In genomic region chr3:60504775-60505430, GRCm38 (mm10) we compare ENCODE assay signal across 11 mouse cellular contexts. TPM values are rescaled to one million over a fixed set of nuclear protein-coding genes. Genes with fewer than 3 reads are reported as not detected.
DNase-seq lines count a peak whose midpoint lies in the region; ATAC-seq lines count a peak whose summit lies in the region.
"Had no signal": no experiment of that assay in that cellular context is flagged by ENCODE, and none has a peak within 500 bp of the region (broad histone marks: within the 10 kb centered on the region; RNA-seq: fewer than 3 reads in every experiment).

No protein-coding gene starts in this region.

- no peak overlapping the region for H3K4me3 ChIP-seq in heart, embryonic 11.5 days (ENCODE audit: low read depth, low read length)
- peak overlapping the region; percentile 14 for H3K4me3 ChIP-seq in liver, embryonic 15.5 days (replicated peaks)

- peaks cover 13% of the 10 kb centered on the region for H3K4me1 ChIP-seq in heart, embryonic 11.5 days (ENCODE audit: control insufficient read depth, insufficient read depth, low read length)
- H3K4me1 ChIP-seq in liver, embryonic 15.5 days (replicated peaks) = peaks cover 65% of the 10 kb centered on the region

- no peaks in the 10 kb centered on the region for H3K36me3 ChIP-seq in heart, embryonic 11.5 days (ENCODE audit: control insufficient read depth, insufficient read depth, low read length)
- H3K36me3 ChIP-seq in liver, embryonic 15.5 days (replicated peaks) = 0 out of 2 replicates have a peak, but pooled peaks cover 3% of the 10 kb centered on the region

- 62% methylated on average over 5 of the region's 5 CpGs for WGBS in heart, embryonic 11.5 days (ENCODE audit: insufficient replicate concordance)
- WGBS in liver, embryonic 15.5 days (ENCODE audit: insufficient replicate concordance) = 31% methylated on average over 5 of the region's 5 CpGs

- peak overlapping the region; percentile 27; the same call in 1 of the 2 replicates for H3K4me2 ChIP-seq in heart, embryonic 11.5 days
- peak overlapping the region; percentile 86 for H3K4me2 ChIP-seq in liver, embryonic 15.5 days
- H3K4me2 ChIP-seq: midbrain, embryonic 11.5 days had no signal

- no peak for ATAC-seq in heart, embryonic 11.5 days (replicated peaks; ENCODE audit: insufficient number of reproducible peaks, low FRiP score, low TSS enrichment)
- ATAC-seq in liver, embryonic 15.5 days (ENCODE audit: insufficient read depth) = no peak
- ATAC-seq in CD4-positive, CD25-positive, alpha-beta regulatory T cell, adult 4 months = no peak
- ATAC-seq: forebrain, embryonic 16.5 days had no signal

- H3K27ac ChIP-seq in heart, embryonic 11.5 days (ENCODE audit: low read depth, low read length) = no peak overlapping the region
- H3K27ac ChIP-seq in liver, embryonic 15.5 days (replicated peaks) = peak overlapping the region; percentile 60

- no peak overlapping the region for H3K9ac ChIP-seq in heart, embryonic 11.5 days (ENCODE audit: low read depth, low read length)
- no peak overlapping the region for H3K9ac ChIP-seq in liver, embryonic 15.5 days

- intact Hi-C loops in heart, postnatal 25 days (cut with DNase I) = loop anchor here (5.0 kb wide), 3 partner anchors 82 to 97 kb away; no protein-coding TSS in a partner anchor

- no peaks in the 10 kb centered on the region for H3K9me3 ChIP-seq in heart, embryonic 11.5 days (replicated peaks; ENCODE audit: control insufficient read depth, low read length)
- H3K9me3 ChIP-seq in liver, embryonic 15.5 days (replicated peaks) = no peaks in the 10 kb centered on the region

- no peaks in the 10 kb centered on the region for H3K27me3 ChIP-seq in heart, embryonic 11.5 days (ENCODE audit: control insufficient read depth, insufficient read depth, low read length)
- H3K27me3 ChIP-seq in liver, embryonic 15.5 days = no peaks in the 10 kb centered on the region

- DNase-seq in heart, postnatal 25 days (ENCODE audit: low spot score) = no peak
- peak; percentile 57 for DNase-seq in retina, postnatal 1 day
- DNase-seq in retina, embryonic 14.5 days (ENCODE audit: low spot score) = no peak
- no peak for DNase-seq in right cerebral cortex, postnatal 25 days
- no peak for DNase-seq in cerebellum, adult 11 months
- DNase-seq: kidney, postnatal 25 days had no signal

RNA-seq across cellular contexts. Expression of gene Mbnl1, which starts 32.3 kb away (rescaled TPM):
- 76.6 and 101 TPM in 2 replicates for polyA plus RNA-seq in heart, embryonic 11.5 days (2014; fragmentation: Nextera tagmentation; extraction: Ambion mirVana)
- 100 to 1,000 TPM; 191 to 197 TPM for total RNA-seq in heart, postnatal 25 days (2021)
- 88.5 and 93.9 TPM in 2 replicates for polyA plus RNA-seq in liver, embryonic 15.5 days (2015; fragmentation: Nextera tagmentation; extraction: Ambion mirVana)
- polyA plus RNA-seq in CD4-positive, CD25-positive, alpha-beta regulatory T cell, adult 4 months (2017; shearing (Covaris generic)) = 1,000 to 10,000 TPM in 1 of 2 experiments, 100 to 1,000 TPM in 1; 862 to 1,011 TPM
